Mouse (Mus musculus) megakaryocyte, adult 5-6 weeks (primary cell): Measurements from ENCODE around the gene Gm20696. TPM values are rescaled to one million over a fixed set of nuclear protein-coding genes. Genes with fewer than 3 reads are reported as not detected.

Experiments
- ATAC-seq: 2 replicates; pipeline ENCODE4 v1.8.0; 2016; ENCODE audit warnings: mild to moderate bottlenecking, inconsistent platforms; ENCODE audit not compliant: poor library complexity, severe bottlenecking
- total RNA-seq, 2 experiments: library from RNA; stranded (forward) in 1 of 2; stranded (reverse) in 1 of 2; fragments of 153-499, 151-499 nt in 1 of 2; fragments of 221-1000, 200-1000 nt in 1 of 2; gene quantifications; 2 replicates each; pipeline versions ENCODE4 v1.2.3 to v1.2.4; 2015 to 2017

Gene Gm20696
- total RNA-seq, 2 experiments from 2014 or later: 4.4 to 9.6 TPM

DNA sequence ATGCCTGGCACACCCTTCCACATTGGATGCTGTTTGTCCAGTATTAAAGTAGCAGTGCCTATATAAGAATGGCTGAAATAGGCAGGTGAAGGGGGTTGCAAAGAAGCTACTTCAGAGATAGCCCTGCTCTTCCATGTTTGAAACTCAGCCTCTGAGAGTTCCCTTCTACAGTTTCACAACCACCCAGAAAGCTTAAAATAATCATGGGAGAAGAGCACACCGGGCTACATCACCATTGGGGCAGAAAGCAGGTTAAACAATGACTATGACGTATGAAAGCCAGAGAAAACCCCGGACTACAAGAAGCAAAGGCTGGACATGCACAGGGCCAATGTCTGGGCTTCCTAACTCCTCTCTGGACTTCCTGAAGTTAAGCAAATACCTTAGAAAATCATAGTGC lies 394.4 kb downstream of the Gm20696 start:
- ATAC-seq: no peak

DNA sequence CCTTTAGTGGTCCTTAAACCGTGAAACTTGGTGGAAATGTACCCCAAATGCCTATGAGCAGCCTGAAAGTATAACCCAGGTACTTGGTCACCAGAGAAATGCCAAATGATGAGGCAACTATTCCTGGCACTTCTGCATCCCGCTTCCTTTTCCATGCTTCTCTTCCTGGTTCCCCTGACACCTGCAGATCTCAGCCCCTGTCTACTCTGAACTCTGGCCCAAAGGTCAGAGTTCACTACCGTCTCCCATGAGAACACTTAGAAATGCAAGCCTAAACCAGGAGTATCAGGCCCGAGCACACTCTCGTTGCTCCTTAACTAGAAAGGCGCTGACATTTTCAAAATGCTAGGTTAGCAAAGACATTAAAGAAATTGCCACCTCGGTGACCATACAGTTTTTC lies 394.9 kb downstream of the Gm20696 start:
- no peak for ATAC-seq

DNA sequence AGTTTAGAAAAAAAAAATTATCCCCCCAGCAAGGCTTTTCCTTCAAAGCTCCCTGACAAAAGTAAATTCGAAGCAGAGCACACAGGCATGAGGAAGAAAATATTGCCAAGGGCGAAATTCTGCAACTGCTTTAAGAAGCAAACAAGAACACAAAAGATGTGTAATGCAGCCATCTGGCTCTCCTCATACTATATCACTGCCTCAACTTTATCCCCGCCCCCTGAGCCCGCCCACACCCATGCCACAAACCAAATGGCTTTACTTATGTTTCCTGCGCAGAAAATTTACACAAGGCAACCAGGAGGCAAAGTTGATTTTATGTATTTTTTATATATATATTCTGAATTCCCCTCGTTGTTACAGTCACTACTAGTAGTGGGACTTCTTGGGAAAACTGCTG lies 396.7 kb downstream of the Gm20696 start:
- no peak for ATAC-seq

DNA sequence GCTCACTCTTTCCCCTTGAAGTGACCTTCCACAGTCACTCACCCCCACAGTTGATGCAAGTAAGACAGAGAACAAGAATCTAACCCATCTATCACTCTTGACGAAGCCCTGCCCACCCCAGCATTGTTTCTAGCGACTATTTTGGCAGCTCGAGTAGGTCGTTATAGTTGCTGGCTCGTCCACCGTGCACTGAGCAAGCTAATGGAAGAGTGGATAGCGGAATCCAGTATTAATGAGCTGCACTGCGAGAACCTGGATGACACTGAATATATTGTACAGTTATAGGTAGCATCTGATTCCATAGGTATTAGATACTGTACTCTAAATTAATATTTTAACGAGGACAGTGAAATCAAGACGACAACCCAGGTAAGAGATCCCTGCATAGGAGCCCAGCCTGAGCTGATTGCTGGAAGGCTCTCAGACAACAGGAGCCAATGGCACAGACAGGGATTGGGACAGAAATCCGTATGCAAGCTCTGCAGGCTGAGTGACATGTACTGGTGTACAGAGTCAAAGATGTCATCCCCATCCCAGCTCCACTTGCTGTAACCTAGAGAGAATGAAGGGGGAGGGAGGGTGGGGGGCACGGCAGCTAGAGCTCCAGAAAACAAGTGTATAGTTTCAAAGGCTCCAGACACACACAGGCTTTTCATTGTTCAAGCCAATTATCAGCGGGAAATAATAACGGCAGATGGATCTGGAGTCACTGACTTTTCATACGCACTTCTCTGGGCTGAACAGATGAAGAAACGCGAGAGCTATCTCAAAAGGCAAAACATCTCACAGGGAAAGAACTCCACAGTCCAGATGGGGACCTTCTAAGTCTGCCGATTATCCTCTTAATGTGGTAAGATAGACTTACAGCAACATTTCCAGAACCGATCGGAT lies 398.2 kb downstream of the Gm20696 start:
- no peak for ATAC-seq

- peak; percentile 7; the same call in 1 of the 2 replicates for ATAC-seq
These were observed 400.5 kb downstream of the Gm20696 start for GRCm38 (mm10) chr6:99265945-99266656.

DNA sequence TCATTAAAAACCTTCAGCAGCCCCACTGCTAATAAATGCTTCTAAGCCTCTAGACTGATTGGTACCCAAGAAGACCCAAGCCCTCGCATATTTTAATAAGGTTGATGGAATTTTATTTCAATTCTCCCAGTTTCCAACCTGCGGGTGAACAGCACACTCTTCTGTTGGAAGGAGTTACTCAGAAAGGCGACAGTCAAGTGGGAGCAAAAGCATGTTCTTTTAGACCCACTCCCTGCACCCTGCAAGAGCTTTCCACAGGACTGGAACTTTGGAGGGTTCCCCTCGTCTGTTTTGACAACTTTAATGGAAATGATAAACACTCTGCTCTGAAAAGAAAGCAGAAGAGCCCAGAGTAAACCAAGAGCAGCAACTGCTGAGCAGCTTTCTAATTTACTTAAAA lies 401.4 kb downstream of the Gm20696 start:
- ATAC-seq: no peak

DNA sequence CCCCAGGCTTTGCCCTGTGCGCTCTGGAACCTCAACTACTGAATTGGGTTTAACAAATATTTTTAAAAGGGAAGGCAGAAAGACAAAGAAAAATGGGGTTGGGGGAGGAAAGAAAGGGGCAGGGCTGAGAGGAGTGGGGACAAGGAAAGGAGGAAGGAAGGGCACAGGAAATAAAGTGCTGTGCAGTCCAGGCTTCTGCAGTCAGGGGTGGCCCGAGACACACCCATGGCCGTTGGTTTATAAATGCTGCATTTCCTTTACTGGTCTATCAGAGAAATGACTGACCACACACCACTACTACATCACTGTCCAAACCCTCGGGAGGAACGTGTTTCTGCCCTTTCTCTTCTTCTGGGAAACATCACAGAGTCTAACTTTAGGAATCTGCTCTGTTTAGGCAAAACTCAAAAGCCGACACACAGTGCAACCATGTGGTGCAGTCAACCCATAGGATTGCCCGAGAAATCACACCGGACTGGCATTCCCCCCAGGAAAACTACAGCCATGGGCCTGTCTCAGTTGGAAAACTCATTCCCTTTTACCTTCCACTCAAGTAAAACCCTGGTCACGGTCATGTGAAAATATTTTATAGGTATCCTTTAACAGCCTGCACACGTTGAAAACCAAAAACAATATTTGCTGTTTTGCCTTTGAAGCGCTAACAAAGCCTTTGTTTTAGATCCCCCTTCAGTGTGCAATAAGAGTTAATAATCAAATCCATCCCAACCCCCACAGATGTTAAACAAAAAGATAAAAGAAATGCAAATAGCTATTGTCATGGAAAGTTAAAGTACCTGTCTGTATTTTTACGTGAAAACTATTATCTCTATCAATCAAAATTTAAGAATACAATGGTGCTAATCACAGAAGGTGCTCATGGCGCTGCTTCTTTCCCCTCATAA lies 402.2 kb downstream of the Gm20696 start:
- ATAC-seq: peak; percentile 51

GRCm38 (mm10) chr6:99263886-99264185 lies 402.8 kb downstream of the Gm20696 start:
- 0 out of 2 replicates have a peak, but pooled peaks have one; percentile 0 for ATAC-seq

DNA sequence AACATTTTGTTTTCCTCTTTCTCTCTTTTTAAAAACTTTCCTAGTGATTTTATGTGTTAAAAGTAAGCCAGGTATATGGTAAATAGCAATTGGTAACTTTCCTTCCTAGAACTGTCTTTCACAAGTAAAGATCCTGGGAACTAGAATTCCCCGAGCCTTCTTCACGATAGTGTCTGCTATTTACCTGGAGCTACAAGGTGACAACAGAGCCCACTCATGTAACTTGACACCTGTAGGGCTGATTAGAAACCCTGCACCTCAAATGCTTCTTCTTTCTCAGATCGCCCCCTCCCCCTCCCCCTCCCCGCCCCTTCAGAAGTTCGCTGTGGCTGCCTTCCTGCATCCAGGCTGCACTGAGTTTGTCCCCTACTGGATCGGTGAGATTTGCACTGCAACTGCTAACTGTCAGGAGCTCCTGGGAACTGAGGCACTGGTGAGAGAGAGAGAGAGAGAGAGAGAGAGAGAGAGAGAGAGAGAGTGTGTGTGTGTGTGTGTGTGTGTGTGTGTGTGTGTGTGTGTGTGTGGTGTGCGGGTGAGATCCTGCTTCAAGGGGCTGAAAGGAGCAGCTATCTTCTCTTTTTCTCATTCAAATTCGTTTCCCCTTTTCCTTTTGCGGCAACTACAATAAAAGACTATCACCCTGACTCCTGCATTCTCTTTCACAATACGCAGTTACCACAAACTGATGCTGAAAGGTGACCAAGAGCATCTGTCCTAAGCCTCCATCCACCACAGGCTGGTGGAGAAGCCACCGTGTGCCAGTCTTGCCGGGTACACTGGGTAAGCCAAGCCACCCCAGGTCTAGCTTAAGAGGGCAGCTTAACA lies 403.3 kb downstream of the Gm20696 start:
- ATAC-seq: peak; percentile 79

DNA sequence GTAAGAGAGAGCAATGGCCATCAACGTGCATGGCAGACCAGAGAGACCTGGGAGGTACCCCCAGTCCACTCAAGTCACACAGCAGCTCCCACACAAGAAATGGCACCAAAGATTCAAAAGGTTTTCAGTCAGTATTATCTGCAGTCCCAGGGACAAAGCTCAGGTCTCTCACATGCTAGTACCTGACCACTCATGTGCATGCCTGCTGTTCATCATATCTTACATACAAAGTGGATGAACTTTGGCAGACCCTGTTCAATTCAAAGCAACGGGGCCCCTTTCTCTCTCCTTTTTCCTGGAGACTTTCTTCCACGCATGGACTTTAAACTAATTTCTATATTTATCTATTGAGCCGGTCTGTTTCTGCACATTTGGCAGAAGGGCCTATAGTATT lies 404.9 kb downstream of the Gm20696 start:
- ATAC-seq: no peak

DNA sequence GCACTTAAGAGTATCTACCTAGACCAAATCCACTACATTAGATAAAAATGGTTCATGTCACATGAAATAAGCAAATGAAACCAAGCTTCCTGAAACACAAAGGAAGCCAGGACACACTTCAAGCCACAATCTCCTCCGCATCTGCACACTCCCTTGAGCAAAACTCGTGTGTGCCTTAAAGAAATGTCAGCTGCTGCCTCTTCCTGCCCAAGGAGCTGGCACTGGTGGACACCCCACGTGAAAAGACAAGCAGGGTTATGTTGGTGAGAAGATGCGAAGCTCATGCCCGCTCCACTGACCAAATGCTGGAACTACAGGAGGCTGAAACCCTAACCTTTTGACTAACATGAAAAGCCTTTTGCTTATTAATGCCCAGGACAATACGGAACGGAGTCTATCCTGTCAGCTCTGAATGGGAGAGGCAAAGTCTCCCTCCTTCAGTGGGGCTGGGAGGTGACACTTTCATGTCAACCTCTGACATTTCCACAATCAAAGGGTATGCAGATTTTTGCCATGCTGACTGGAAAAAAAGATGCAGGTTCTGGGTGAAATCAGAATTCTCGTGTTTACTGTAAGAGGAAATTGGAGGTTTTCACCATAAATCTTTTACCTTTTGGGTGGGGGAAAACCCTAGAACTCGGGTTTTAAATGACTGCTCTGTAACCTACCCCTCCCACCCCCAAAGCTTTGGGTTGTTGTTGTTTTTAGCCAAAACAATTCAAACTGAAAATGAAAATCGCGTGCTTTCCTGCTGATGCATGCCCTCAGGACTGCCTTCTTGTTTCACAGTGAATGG lies 405.5 kb downstream of the Gm20696 start:
- peak; percentile 11; the same call in 1 of the 2 replicates for ATAC-seq

GRCm38 (mm10) chr6:99258346-99258745 lies 408.3 kb downstream of the Gm20696 start:
- ATAC-seq: no peak

DNA sequence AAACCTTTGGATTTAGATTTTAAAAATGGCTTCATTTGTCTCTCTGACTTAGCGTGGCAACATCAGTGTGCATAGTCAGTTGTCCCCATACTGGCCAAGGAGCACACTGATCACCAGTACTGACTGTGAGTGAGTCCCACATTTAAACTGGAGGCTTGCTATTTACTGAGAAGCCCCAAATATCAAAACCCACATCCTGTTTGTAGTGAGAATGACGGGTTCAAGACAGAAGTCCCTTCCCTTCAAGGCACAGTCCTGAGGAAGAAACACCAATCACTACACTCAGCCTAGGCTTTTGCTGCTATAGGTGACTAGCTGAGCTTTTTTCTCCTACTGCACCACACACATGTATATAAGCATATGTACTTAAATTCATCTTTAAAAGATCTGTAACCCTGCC lies 408.9 kb downstream of the Gm20696 start:
- ATAC-seq: no peak

DNA sequence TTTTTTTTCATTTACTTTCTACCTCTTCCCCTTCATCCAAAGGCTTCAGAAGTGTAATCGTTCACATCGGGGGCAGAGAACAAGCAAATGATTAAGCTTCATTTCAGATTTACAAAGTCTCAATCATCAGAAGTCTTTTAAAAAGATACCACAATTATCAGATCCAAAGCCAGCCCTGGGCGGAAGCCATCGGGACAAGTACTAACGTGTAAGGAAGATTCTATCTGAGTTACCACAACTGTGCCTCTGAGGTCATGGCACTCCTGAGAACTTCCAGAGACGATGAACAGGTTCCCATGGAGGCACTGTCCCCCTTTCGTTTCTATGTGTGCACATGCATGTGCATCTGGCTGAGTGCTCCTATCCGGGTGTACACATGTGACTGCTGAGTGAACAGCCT lies 413.3 kb downstream of the Gm20696 start:
- ATAC-seq: no peak

GRCm38 (mm10) chr6:99252816-99253215 lies 413.8 kb downstream of the Gm20696 start:
- ATAC-seq: peak; percentile 66

GRCm38 (mm10) chr6:99251924-99252323 lies 414.7 kb downstream of the Gm20696 start:
- ATAC-seq: peak; percentile 64

DNA sequence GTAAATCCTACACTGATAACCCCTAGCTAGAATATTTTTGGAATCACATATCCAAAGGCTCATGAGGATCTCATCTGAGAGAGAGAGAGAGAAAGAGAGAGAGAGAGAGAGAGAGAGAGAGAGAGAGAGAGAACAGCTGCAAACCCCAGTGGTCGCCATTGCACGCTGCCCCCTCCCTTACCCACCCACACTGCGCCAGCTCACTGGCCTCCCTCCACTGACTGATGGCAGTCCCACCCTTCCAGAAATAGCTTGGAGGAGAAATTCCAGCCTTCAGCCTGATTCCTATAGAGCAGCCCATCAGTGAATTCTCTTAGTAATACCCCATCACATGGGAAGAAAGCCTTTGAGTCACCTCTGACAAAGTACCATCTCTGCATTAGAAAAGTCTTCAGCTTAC lies 415.4 kb downstream of the Gm20696 start:
- no peak for ATAC-seq

GRCm38 (mm10) chr6:99249496-99250030 lies 417.0 kb downstream of the Gm20696 start:
- ATAC-seq: no peak

DNA sequence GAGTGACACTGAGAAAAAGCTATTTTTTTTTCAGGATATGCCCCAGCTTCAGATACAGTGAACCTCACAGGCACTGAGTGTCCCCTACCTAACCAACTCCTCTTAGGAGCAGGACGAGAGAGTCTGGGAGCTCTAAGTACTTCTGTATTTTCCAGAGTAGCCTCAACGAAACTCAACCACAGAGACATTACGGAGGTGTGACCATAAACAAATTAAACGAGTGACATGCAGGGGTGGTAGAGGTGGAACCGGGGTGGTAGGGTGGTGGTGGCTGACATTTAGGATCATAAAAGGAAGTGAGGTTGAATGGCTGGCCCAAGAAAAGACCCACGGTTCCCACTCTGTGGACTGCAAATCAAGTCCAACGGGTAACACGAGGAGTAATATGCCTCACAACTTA lies 418.2 kb downstream of the Gm20696 start:
- peak; percentile 52 for ATAC-seq
